Mouse (Mus musculus): Measurements from ENCODE around the gene Aspscr1. TPM values are rescaled to one million over a fixed set of nuclear protein-coding genes. Genes with fewer than 3 reads are reported as not detected.

Gene Aspscr1
- total and polyA plus RNA-seq, 2 experiments from 2014 or later, result 113 to 143 TPM

GRCm38 (mm10) chr11:120630881-120631725, 41.7 kb upstream of the Aspscr1 start:
- no peaks in the 10 kb centered on the region for H3K27me3 ChIP-seq (ENCODE audit: insufficient read depth, low read length)
- TF ChIP-seq CTCF (IDR thresholded peaks at IDR 0.05), result no peak
- H3K9me3 ChIP-seq (ENCODE audit: low read length), result no peaks in the 10 kb centered on the region
- 0 out of 2 replicates have a peak overlapping the region, but pooled peaks have one; percentile 89 for H3K4me3 ChIP-seq (ENCODE audit: low read depth, low read length)
- H3K27ac ChIP-seq (ENCODE audit: low read depth, low read length), result no peak overlapping the region; the same call in 1 of the 2 replicates
- peaks cover 25% of the 10 kb centered on the region for H3K36me3 ChIP-seq (ENCODE audit: insufficient read depth, low read length)
- ATAC-seq (ENCODE audit: low FRiP score) (no peak), DNase-seq (ENCODE audit: low spot score) (no peak)
- H3K9ac ChIP-seq (replicated peaks; ENCODE audit: low read length, poor library complexity, severe bottlenecking), result peak overlapping the region; percentile 39; the same call in 1 of the 2 replicates
- H3K4me1 ChIP-seq (ENCODE audit: insufficient read depth, low read length), result peaks cover 5% of the 10 kb centered on the region
- H3K4me2 ChIP-seq (ENCODE audit: low read depth, low read length, poor library complexity, severe bottlenecking), result peak overlapping the region; percentile 96; the same call in 1 of the 2 replicates
- 41% methylated on average over 7 of the region's 7 CpGs for WGBS

- Histone ChIP-seq H3K36me3 (ENCODE audit: insufficient read depth, low read length) (peaks cover 25% of the 10 kb centered on the region), H3K27ac (ENCODE audit: low read depth, low read length) (peak overlapping the region; percentile 91; the same call in 1 of the 2 replicates), H3K27me3 (ENCODE audit: insufficient read depth, low read length) (no peaks in the 10 kb centered on the region), H3K9me3 (ENCODE audit: low read length) (no peaks in the 10 kb centered on the region), H3K4me2 (ENCODE audit: low read depth, low read length, poor library complexity, severe bottlenecking) (peak overlapping the region; percentile 96), H3K4me1 (ENCODE audit: insufficient read depth, low read length) (peaks cover 5% of the 10 kb centered on the region), H3K9ac (replicated peaks; ENCODE audit: low read length, poor library complexity, severe bottlenecking) (peak overlapping the region; percentile 83), H3K4me3 (ENCODE audit: low read depth, low read length) (peak overlapping the region; percentile 89)
- WGBS, result 67% methylated on average over 4 of the region's 4 CpGs
- ATAC-seq (ENCODE audit: low FRiP score) (no peak), DNase-seq (ENCODE audit: low spot score) (no peak)
- TF ChIP-seq CTCF (IDR thresholded peaks at IDR 0.05), result no peak
Observed at GRCm38 (mm10) chr11:120631726-120632448, 40.9 kb upstream of the Aspscr1 start.

GRCm38 (mm10) chr11:120632559-120633519, 39.9 kb upstream of the Aspscr1 start:
- WGBS, result under 1% methylated on average over 96 of the region's 116 CpGs
- DNase-seq (ENCODE audit: low spot score) (peak; percentile 64), ATAC-seq (ENCODE audit: low FRiP score) (peak; percentile 79)
- peak overlapping the region; percentile 89 for H3K4me3 ChIP-seq (ENCODE audit: low read depth, low read length)
- peaks cover 5% of the 10 kb centered on the region for H3K4me1 ChIP-seq (ENCODE audit: insufficient read depth, low read length)
- H3K4me2 ChIP-seq (ENCODE audit: low read depth, low read length, poor library complexity, severe bottlenecking), result peak overlapping the region; percentile 96
- no peaks in the 10 kb centered on the region for H3K9me3 ChIP-seq (ENCODE audit: low read length)
- H3K36me3 ChIP-seq (ENCODE audit: insufficient read depth, low read length), result peaks cover 17% of the 10 kb centered on the region
- no peaks in the 10 kb centered on the region for H3K27me3 ChIP-seq (ENCODE audit: insufficient read depth, low read length)
- H3K9ac ChIP-seq (replicated peaks; ENCODE audit: low read length, poor library complexity, severe bottlenecking), result peak overlapping the region; percentile 83
- TF ChIP-seq CTCF (IDR thresholded peaks at IDR 0.05), result no peak
- H3K27ac ChIP-seq (ENCODE audit: low read depth, low read length), result peak overlapping the region; percentile 91

DNA sequence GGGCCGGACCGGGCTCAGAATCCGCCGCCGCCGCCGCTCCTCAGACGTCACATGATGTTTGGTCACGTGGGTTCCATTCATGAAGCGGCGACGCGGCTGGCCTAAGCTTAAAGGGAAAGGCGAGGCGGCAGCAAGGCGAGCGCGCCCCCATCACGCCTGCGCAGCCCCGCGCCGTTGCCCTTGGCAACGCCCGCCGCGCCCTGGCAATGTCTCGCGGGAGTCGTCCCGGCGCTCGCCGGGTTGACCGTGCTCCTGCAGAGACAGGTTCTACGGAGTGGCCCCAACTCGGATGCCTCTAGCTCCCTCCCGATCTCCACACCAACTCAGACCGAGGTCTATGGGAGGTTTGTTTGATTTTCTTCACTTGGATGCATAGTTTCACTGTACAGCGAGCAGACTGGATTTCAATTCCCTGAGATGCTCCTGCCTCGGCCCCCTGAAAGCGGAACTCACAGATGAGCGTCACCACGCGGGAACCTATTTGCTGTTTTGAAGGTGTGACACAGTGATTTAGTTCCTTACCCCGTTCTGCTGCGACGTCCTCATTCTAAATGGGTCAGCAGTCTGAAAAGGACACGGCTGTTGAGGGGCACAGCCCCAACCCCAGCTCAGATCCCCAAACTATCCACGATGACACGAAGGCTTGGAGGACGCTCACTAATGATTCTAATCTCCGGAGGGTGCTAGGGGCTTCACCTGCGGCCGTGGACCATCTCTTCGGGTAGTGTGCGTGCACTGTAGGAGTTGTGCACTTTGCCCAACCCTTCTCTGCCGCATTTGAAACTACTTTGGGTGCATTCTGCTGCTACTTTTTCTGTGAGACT, 39.0 kb upstream of the Aspscr1 start, which contains the start of gene Mafg:
Gene Mafg, minus strand, starts transcription at position 81 of the 824 bp plus-strand sequence.
- Histone ChIP-seq H3K4me1 (ENCODE audit: insufficient read depth, low read length) (peaks cover 5% of the 10 kb centered on the region), H3K9me3 (ENCODE audit: low read length) (no peaks in the 10 kb centered on the region), H3K9ac (replicated peaks; ENCODE audit: low read length, poor library complexity, severe bottlenecking) (peak within 1 kb of the TSS; percentile 83), H3K4me3 (ENCODE audit: low read depth, low read length) (peak within 1 kb of the TSS; percentile 89), H3K27me3 (ENCODE audit: insufficient read depth, low read length) (no peaks in the 10 kb centered on the region), H3K36me3 (ENCODE audit: insufficient read depth, low read length) (peaks cover 14% of the 10 kb centered on the region), H3K4me2 (ENCODE audit: low read depth, low read length, poor library complexity, severe bottlenecking) (peak within 1 kb of the TSS; percentile 96), H3K27ac (ENCODE audit: low read depth, low read length) (peak within 1 kb of the TSS; percentile 91)
- ATAC-seq (ENCODE audit: low FRiP score) (peak; percentile 90), DNase-seq (ENCODE audit: low spot score) (peak; percentile 98)
- WGBS, result 10% methylated on average over 58 of the region's 58 CpGs
- TF ChIP-seq CTCF (IDR thresholded peaks at IDR 0.05), result no peak
